Mouse (Mus musculus) kidney, embryonic 14.5 days (tissue): ENCODE data around the gene Tmem88b. TPM values are rescaled to one million over a fixed set of nuclear protein-coding genes. Genes with fewer than 3 reads are reported as not detected.
"Not testable (repeated sequence)": the region's sequence is repeated elsewhere in the genome, so short reads cannot be mapped to it uniquely, and the experiment has no call there.

Experiments used
- ATAC-seq: fragments of 200-750 bp; cut with Nextera tagmentation; 2 replicates; pipeline ENCODE4 v1.8.0; 2017; ENCODE audit warnings: moderate number of reproducible peaks, mild to moderate bottlenecking, moderate TSS enrichment, moderate library complexity; ENCODE audit not compliant: low FRiP score, low TSS enrichment
- H3K27ac ChIP-seq: fragments of 300-500 bp; sonication (generic); 2 replicates; pipeline ENCODE4 v1.5.1; 2014; ENCODE audit warnings: low read depth, mild to moderate bottlenecking, low read length, moderate library complexity, mixed read lengths
- H3K27me3 ChIP-seq: fragments of 300-500 bp; sonication (generic); 2 replicates; pipeline ENCODE4 v1.6.1; 2014; ENCODE audit warnings: mild to moderate bottlenecking, low read length; ENCODE audit not compliant: control insufficient read depth, insufficient read depth
- H3K36me3 ChIP-seq: fragments of 300-500 bp; sonication (generic); 2 replicates; pipeline ENCODE4 v1.6.1; 2014; ENCODE audit warnings: low read length, mixed read lengths; ENCODE audit not compliant: control insufficient read depth, insufficient read depth
- H3K4me1 ChIP-seq: fragments of 300-500 bp; sonication (generic); 2 replicates; pipeline ENCODE4 v1.6.1; 2014; ENCODE audit warnings: low read length, mixed read lengths; ENCODE audit not compliant: control insufficient read depth, insufficient read depth
- H3K4me2 ChIP-seq: fragments of 300-500 bp; sonication (generic); replicated peaks from 2 replicates; pipeline ENCODE4 v1.6.1; 2014; ENCODE audit warnings: low read depth, mild to moderate bottlenecking, low read length
- H3K4me3 ChIP-seq: fragments of 300-500 bp; sonication (generic); 2 replicates; pipeline ENCODE4 v1.5.1; 2014; ENCODE audit warnings: mild to moderate bottlenecking, low read length
- H3K9ac ChIP-seq: fragments of 300-500 bp; sonication (generic); 2 replicates; pipeline ENCODE4 v1.6.1; 2014; ENCODE audit warnings: low read depth, mild to moderate bottlenecking, low read length, moderate library complexity
- H3K9me3 ChIP-seq: fragments of 300-500 bp; sonication (generic); 2 replicates; pipeline ENCODE4 v1.6.1; 2016; ENCODE audit warnings: low read length; ENCODE audit not compliant: control insufficient read depth
- WGBS: fragments of 180-500 bp; shearing (Covaris S2); extraction: QIAGEN DNeasy Blood & Tissue Kit; methylation state at CpG from one replicate; pipeline ENCODE4 v1.1.7; 2014; 5-methylcytosine and 5-hydroxymethylcytosine counted together
- polyA plus RNA-seq: library from polyadenylated mRNA; unstranded; fragments of >200 nt; fragmentation: Nextera tagmentation; extraction: Ambion mirVana; gene quantifications from 2 replicates; pipeline ENCODE4 v1.2.1, GENCODE M21; 2014

Tmem88b gene
- polyA plus RNA-seq, 1 experiment from 2014 or later, result 0.32 TPM

DNA sequence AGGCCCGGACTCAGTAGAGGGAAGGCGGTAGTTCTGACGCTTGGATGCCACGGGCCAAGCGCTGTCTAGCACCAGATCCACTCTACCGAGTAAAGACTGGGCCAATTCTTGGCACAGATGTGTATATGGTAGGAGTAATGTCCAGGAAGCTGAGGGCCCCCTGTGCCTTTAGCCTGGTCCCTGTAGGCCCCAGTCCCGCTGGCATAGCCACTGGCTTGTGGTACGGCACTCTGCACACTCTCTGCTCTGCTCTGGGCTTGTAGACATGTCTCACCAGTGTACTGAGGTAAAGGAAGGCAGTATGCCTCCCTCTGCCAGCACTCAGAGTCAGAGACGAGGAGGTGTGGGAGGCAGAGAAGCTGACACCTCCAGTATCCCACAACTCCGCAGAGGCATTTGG lies 45.0 kb downstream of the Tmem88b start:
- H3K9ac ChIP-seq, H3K4me1 ChIP-seq, H3K4me2 ChIP-seq, H3K9me3 ChIP-seq, ATAC-seq, H3K27me3 ChIP-seq, H3K27ac ChIP-seq, H3K4me3 ChIP-seq: not testable (repeated sequence)
- 82% methylated on average over 10 of the region's 10 CpGs for WGBS
- H3K36me3 ChIP-seq, result peaks cover 68% of the 10 kb centered on the region

DNA sequence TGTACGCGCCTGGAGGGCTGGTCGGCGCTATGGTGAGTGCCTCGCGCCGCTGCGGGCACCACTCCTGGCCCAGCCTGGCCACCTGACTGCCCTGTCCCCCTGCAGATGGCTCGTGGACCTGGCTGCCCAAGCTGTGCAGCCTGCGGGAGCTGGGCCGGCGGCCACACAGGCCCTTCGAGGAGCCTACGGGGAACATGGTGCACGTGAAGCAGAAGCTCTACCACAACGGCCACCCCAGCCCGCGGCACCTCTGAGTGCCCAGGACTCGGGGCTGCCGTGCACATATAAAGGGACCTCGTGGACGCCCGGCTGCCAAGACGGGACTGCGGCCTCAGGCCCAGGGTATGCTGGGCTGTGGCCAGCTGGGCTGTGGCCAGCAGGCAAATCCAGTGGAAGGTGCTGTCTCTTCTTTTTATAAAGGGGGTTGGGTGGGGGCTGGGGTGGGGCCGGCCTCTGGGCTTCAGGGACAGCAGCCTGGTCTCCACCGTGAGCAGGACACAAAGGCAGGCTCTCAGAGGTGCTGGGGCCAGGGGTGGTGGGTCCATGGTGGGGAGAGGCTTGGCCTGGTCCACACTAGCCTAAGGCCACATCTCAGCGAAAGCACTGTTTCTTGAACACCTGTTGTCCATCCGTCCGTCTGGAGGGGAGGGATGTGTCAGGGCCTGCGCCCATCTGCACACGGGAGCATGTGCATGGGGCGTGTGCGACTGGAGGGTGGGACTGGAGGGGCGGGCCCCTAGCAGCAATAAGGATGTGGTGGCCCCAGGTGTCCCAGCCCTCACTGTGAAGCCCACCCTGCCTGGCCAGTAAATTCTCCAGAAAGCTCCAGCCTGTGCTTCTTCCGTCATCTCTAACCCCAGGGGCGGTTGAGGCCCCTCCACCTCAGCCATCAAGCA lies 45.7 kb downstream of the Tmem88b start:
- peaks cover 9% of the 10 kb centered on the region for H3K4me1 ChIP-seq
- H3K4me3 ChIP-seq, result no peak overlapping the region
- H3K9me3 ChIP-seq, result no peaks in the 10 kb centered on the region
- H3K4me2 ChIP-seq, result no peak overlapping the region
- no peak for ATAC-seq
- no peak overlapping the region for H3K9ac ChIP-seq
- no peak overlapping the region for H3K27ac ChIP-seq
- H3K27me3 ChIP-seq, result no peaks in the 10 kb centered on the region
- H3K36me3 ChIP-seq, result peaks cover 61% of the 10 kb centered on the region
- WGBS, result 90% methylated on average over 37 of the region's 37 CpGs

DNA sequence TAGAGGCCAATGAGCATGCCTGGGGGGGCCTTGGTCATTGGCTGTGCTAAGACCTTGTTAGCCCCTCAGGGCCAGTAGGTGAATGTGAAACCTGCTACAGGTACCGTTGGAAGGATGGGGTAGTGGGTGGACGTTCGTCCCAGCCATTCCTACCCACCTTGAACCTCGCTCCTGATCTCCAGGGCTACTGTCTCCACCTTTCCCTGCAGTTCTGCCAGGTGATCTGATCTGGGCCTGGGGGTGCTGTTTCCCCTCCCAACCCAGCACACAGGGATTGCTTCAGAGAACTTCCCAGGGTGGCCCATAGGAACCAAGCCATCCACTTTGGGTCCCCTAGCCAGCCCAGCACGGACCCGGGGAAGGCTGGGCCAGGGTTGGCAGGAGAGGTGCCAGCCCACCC lies 46.5 kb downstream of the Tmem88b start:
- no peaks in the 10 kb centered on the region for H3K9me3 ChIP-seq
- peaks cover 53% of the 10 kb centered on the region for H3K36me3 ChIP-seq

DNA sequence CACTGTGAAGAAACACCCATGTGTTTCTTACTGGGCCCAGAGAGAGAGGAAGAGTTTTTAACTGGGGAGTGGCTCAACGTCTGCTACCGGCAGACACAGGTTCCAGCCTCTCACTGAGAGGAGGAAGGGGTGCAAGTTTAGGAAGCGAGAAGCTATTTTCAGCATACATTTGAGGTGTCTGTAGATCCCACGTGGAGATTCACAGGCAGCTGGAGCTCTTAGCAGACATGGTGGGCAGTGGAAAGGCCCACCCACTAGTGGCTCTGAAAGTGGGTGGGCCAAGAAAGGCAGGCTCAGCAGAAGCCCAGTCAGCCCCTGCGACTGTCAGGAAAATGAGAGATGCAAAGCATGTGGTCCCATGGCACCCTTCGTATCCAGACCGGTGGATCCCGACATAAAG lies 47.4 kb downstream of the Tmem88b start:
- no peak for ATAC-seq

More for the DNA sequence above, 46.5 kb downstream of the Tmem88b start:
- no peak overlapping the region for H3K27ac ChIP-seq
- WGBS, result 73% methylated on average over 6 of the region's 6 CpGs
- no peak overlapping the region for H3K4me2 ChIP-seq
- ATAC-seq, result no peak
- peaks cover 9% of the 10 kb centered on the region for H3K4me1 ChIP-seq
- no peak overlapping the region for H3K9ac ChIP-seq
- no peak overlapping the region for H3K4me3 ChIP-seq
- no peaks in the 10 kb centered on the region for H3K27me3 ChIP-seq

DNA sequence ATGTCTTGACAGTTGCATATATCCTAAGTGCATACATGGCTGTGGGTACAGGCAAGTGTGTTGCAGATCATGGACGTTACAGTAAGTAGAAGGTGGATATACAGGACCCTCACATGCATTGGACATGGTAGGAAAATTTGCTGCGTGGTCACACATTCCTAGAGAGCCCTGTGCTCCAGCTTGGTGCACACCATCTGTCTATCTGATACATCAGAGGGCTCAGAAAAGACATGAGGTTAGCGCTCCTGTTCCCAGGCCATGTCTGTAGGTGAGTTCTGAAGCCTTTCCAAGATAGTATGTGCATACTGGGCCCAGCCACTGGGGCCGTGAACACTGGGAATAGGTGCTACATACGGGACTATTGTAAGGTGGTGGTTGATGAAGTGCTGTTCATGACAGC lies 49.3 kb downstream of the Tmem88b start:
- peaks cover 15% of the 10 kb centered on the region for H3K4me1 ChIP-seq
- ATAC-seq, result no peak
- H3K4me3 ChIP-seq, result no peak overlapping the region
- H3K27ac ChIP-seq, result no peak overlapping the region
- H3K9ac ChIP-seq, result no peak overlapping the region
- peak overlapping the region; percentile 91; the same call in 1 of the 2 replicates for H3K4me2 ChIP-seq
- 96% methylated on average over 5 of the region's 5 CpGs for WGBS
- H3K36me3 ChIP-seq, result peaks cover 42% of the 10 kb centered on the region
- H3K9me3 ChIP-seq, result no peaks in the 10 kb centered on the region
- no peaks in the 10 kb centered on the region for H3K27me3 ChIP-seq

More for the DNA sequence above, 47.4 kb downstream of the Tmem88b start:
- H3K4me3 ChIP-seq, result no peak overlapping the region
- H3K27ac ChIP-seq, result no peak overlapping the region
- peaks cover 44% of the 10 kb centered on the region for H3K36me3 ChIP-seq
- 61% methylated on average over 8 of the region's 8 CpGs for WGBS
- H3K9ac ChIP-seq, result no peak overlapping the region
- no peak overlapping the region for H3K4me2 ChIP-seq
- H3K4me1 ChIP-seq, result peaks cover 15% of the 10 kb centered on the region
- H3K27me3 ChIP-seq, result no peaks in the 10 kb centered on the region
- no peaks in the 10 kb centered on the region for H3K9me3 ChIP-seq

DNA sequence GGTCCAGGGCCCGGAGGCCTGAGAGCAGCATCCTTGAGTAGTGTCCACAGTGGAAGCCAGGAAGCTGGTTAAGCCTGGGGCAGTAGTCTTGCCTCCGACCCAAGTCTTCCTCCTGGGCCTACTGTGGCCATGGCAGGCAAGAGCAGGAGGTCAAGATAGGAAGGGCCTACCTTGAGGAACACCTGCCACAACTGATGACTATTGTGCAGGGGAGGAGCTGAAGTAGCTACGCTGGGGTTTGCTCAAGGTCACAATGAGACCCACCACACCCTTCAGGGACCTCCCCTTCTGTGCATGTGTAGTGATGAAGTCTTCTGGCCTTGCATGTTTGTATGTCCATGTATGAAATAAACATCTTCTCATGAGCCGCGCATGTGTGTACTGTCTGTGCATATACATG lies 49.9 kb downstream of the Tmem88b start:
- Histone ChIP-seq H3K27me3 (no peaks in the 10 kb centered on the region), H3K36me3 (peaks cover 35% of the 10 kb centered on the region), H3K4me3 (peak overlapping the region; percentile 76), H3K9ac (peak overlapping the region; percentile 86), H3K27ac (no peak overlapping the region), H3K9me3 (no peaks in the 10 kb centered on the region), H3K4me2 (peak overlapping the region; percentile 91), H3K4me1 (peaks cover 15% of the 10 kb centered on the region)
- WGBS, result 75% methylated on average over 5 of the region's 5 CpGs
- ATAC-seq, result no peak

DNA sequence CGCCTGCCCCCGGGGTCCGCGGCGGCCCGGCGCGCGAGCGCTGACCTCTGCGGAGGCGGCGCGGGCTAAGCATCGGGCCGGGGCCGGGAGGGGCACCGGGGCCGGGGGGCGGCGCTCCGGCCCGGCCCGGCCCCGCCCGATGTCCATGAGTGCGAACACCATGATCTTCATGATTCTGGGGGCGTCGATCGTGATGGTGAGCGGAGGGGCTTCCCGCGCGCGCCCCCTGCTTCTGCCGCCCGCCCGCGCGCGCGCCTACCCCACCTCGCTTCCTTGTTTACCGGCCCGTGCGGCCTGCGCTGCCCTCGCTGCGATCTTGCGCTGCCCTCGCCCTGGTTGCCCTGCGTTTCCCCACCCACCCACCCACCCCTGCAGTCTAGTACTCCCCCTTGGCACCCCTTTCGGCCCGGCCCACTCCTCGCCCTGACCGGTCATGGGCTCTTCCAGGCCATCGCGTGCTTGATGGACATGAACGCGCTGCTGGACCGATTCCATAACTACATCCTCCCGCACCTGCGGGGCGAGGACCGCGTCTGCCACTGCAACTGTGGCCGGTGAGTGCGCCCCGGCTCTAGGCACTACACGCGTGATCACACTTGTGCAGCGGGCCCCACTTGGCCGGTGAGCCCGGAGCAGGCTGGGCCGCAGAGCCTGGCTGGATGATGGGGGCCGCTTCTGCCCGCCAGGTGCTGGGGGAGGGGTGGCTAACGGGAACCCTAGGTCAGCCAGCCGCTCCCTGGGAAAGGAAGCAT lies 50.5 kb downstream of the Tmem88b start:
- Histone ChIP-seq H3K27ac (peak overlapping the region; percentile 82), H3K4me1 (peaks cover 15% of the 10 kb centered on the region), H3K4me2 (peak overlapping the region; percentile 91), H3K9me3 (no peaks in the 10 kb centered on the region), H3K27me3 (no peaks in the 10 kb centered on the region), H3K9ac (peak overlapping the region; percentile 86), H3K4me3 (peak overlapping the region; percentile 76), H3K36me3 (peaks cover 29% of the 10 kb centered on the region)
- whole genome bisulfite sequencing, result under 1% methylated on average over 45 of the region's 79 CpGs
- peak; percentile 75 for ATAC-seq

DNA sequence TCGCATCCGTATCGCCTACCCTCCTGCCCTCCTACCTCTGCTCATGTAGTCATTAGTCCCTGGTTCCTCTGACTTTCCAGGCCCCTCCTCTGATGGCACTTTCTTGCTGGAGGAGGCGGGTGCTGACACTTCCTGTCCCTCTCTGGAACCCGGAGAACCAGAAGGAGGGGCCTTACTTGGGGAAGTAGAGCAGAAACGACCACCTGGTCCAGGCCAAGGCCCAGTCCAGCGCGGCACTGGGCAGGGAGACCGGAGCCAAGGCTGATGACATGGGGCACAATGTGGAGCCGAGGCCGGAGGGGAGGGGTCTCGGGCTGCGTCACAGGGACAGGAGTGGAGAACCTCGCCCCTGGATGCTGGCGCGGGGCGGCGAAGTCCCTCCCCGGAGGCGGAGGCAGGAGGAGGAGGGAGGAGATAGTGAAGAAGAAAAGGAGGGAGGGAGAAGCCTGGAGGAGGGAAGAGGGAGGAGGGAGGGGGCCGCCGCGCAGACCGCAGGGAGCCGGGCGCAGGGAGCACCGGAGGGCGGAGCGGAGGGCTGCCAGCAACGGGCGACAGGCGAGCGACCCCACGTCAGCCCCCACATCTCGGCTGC lies 51.2 kb downstream of the Tmem88b start, which contains the start of gene Tmem240:
Gene Tmem240, plus strand, starts transcription at position 451 of the 592 bp plus-strand sequence.
- H3K27ac ChIP-seq, result peak within 1 kb of the TSS; percentile 82
- H3K4me2 ChIP-seq, result peak within 1 kb of the TSS; percentile 91
- H3K9me3 ChIP-seq, result no peaks in the 10 kb centered on the region
- 2% methylated on average over 27 of the region's 35 CpGs for WGBS
- H3K9ac ChIP-seq, result peak within 1 kb of the TSS; percentile 86
- no peaks in the 10 kb centered on the region for H3K27me3 ChIP-seq
- peak within 1 kb of the TSS; percentile 76 for H3K4me3 ChIP-seq
- ATAC-seq, result peak; percentile 93
- H3K36me3 ChIP-seq, result peaks cover 22% of the 10 kb centered on the region
- peaks cover 15% of the 10 kb centered on the region for H3K4me1 ChIP-seq
